Mouse (Mus musculus) urinary bladder, adult 18-20 months (tissue): ENCODE data around the gene Clca3a2.
"Not testable (repeated sequence)": the region's sequence is repeated elsewhere in the genome, so short reads cannot be mapped to it uniquely, and the experiment has no call there.

Experiments
- DNase-seq, 2 experiments: peaks; one replicate each; pipeline ENCODE4 v3.0.0; 2022; ENCODE audit warnings: low spot score in 2 of 2, mixed read lengths in 2 of 2

Clca3a2 gene

GRCm38 (mm10) chr3:144819219-144819618, at the start of gene Clca3a2:
Gene Clca3a2 (minus strand): TSS chr3:144819494.
- not testable (repeated sequence) for DNase-seq

GRCm38 (mm10) chr3:144849584-144849983, 30.3 kb upstream of the Clca3a2 start:
- no peak for DNase-seq

- DNase-seq, result not testable (repeated sequence)
These were observed 29.8 kb upstream of the Clca3a2 start, which contains the start of gene Clca3b for GRCm38 (mm10) chr3:144849014-144849556. Gene Clca3b (minus strand): TSS chr3:144849357.

GRCm38 (mm10) chr3:144827257-144827656, 8.0 kb upstream of the Clca3a2 start:
- DNase-seq, result no peak

GRCm38 (mm10) chr3:144825151-144825550, 5.9 kb upstream of the Clca3a2 start:
- peak; percentile 75 to 76 for DNase-seq

GRCm38 (mm10) chr3:144823331-144823730, 4.0 kb upstream of the Clca3a2 start:
- no peak for DNase-seq

- DNase-seq, result no peak
These were observed 1.3 kb upstream of the Clca3a2 start for GRCm38 (mm10) chr3:144820632-144821031.

GRCm38 (mm10) chr3:144813336-144813735, 6.0 kb downstream of the Clca3a2 start:
- not testable (repeated sequence) for DNase-seq

- no peak for DNase-seq
These were observed 7.5 kb downstream of the Clca3a2 start for GRCm38 (mm10) chr3:144811821-144812220.

GRCm38 (mm10) chr3:144808153-144808925, 11.0 kb downstream of the Clca3a2 start:
- DNase-seq, result not testable (repeated sequence)

GRCm38 (mm10) chr3:144806626-144807025, 12.7 kb downstream of the Clca3a2 start:
- not testable (repeated sequence) for DNase-seq

- peak in 1 of 2 experiments; percentile 22 for DNase-seq
These were observed 17.4 kb downstream of the Clca3a2 start for GRCm38 (mm10) chr3:144801861-144802260.

- no peak for DNase-seq
These were observed 33.8 kb downstream of the Clca3a2 start for GRCm38 (mm10) chr3:144785181-144786148.

GRCm38 (mm10) chr3:144765161-144765560, 54.1 kb downstream of the Clca3a2 start:
- DNase-seq, result no peak

- DNase-seq, result no peak
These were observed 57.8 kb downstream of the Clca3a2 start for GRCm38 (mm10) chr3:144761454-144761853.

GRCm38 (mm10) chr3:144760592-144761309, 58.5 kb downstream of the Clca3a2 start, which contains the start of gene Clca3a1:
Gene Clca3a1 (minus strand): TSS chr3:144760977.
- DNase-seq, result peak in 1 of 2 experiments; percentile 22

- DNase-seq, result no peak
These were observed 59.6 kb downstream of the Clca3a2 start for GRCm38 (mm10) chr3:144759719-144760118.

- DNase-seq, result not testable (repeated sequence)
These were observed 63.2 kb downstream of the Clca3a2 start for GRCm38 (mm10) chr3:144756103-144756502.

GRCm38 (mm10) chr3:144753120-144753519, 66.2 kb downstream of the Clca3a2 start:
- DNase-seq, result no peak

- DNase-seq, result not testable (repeated sequence)
These were observed 70.0 kb downstream of the Clca3a2 start for GRCm38 (mm10) chr3:144749062-144749963.
